Mouse (Mus musculus): Measurements from ENCODE around the gene Pip5k1c. TPM values are rescaled to one million over a fixed set of nuclear protein-coding genes. Genes with fewer than 3 reads are reported as not detected.

The Pip5k1c gene
- polyA plus RNA-seq, 1 experiment from 2014 or later: 13.2 TPM

DNA sequence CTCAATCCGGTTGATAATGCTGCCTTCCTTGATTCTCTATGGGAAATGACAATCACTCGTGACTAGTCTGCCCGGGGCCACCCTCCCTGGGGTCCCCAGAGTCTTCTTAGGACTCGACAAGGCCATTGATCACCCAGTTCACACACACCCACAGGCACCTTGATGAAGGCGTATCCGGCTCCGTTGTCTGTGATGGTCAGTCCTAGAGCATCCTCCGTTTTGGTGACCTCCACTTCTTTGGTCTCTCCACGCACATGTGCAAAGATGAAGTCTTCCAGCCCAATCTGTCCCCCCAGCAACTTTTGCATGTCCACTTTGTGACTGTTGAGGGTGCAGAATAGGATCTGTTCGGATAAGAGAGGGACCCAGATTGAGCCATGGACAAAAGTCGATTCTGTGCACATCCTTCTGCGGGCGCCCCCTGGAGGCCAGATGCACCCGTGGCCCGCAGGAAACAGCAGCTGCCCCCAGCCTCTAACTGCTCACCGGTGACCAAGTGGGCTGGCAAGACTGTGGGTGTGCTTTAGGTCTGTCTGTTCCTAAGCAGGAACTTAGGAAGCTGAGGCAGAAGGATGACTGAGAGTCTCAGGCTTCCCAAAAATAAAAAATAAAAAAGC is 48.7 kb downstream of the Pip5k1c start:
- Histone ChIP-seq H3K9me3 (replicated peaks) (no peaks in the 10 kb centered on the region), H3K27ac (no peak overlapping the region), H3K4me1 (replicated peaks) (peaks cover 45% of the 10 kb centered on the region), H3K27me3 (peaks cover 66% of the 10 kb centered on the region), H3K4me3 (replicated peaks) (no peak overlapping the region), H3K9ac (no peak overlapping the region; the same call in 1 of the 2 replicates), H3K36me3 (no peaks in the 10 kb centered on the region), H3K4me2 (no peak overlapping the region)
- ATAC-seq (ENCODE audit: low read depth): no peak
- 30% methylated on average over 16 of the region's 16 CpGs for WGBS (ENCODE audit: insufficient replicate concordance)
- peak; percentile 48 for DNase-seq

DNA sequence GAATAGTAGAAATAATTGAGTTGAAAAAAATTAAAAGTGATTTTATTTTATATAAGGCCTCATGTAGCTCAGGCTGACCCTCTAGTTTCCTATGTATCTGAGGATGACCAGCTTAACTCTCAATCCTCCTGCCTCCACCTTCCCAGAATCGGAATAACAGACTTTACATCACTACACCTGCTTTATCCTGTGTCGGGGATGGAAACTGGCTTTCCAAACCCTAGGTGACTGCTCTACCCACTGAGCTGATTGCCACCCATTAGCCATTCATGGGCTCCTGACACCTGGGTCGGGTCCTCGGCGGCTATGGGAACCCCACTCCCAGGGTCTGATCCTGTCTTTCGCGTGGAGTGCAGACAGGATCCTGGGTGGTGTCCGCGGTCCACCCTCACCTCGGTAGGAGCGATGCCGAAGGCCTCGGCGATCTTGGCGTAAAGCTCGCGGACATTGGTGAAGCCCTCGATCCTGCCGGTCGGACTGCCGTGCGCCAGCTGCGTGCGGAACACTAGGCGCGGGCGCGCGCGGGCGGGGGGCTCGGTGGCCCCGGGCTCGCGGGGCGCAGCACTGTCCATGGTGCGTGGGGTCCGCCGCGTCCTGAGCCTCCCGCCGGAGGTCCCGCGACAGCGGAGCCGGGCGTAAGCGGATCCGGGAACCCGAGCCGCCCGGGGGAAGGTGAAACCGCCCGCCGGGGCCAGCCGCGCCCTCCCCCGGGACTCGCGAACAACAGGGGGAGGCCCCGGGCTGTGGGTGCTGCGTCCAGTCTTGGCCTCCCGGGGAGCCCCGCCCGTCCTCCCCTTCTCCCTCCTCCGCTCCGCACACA is 50.1 kb downstream of the Pip5k1c start, which contains the start of gene Gipc3:
Gipc3 (minus strand) TSS at position 581 of the 820 bp plus-strand sequence.
- Histone ChIP-seq H3K4me3 (replicated peaks) (peak within 1 kb of the TSS; percentile 57), H3K36me3 (peaks cover 4% of the 10 kb centered on the region; the same call in 1 of the 2 replicates), H3K27ac (no peak within 1 kb of the TSS), H3K4me1 (replicated peaks) (peaks cover 58% of the 10 kb centered on the region), H3K27me3 (peaks cover 56% of the 10 kb centered on the region), H3K4me2 (peak within 1 kb of the TSS; percentile 69), H3K9ac (peak within 1 kb of the TSS; percentile 58), H3K9me3 (replicated peaks) (no peaks in the 10 kb centered on the region)
- WGBS (ENCODE audit: insufficient replicate concordance): 4% methylated on average over 66 of the region's 67 CpGs
- ATAC-seq (ENCODE audit: low read depth): no peak
- DNase-seq: no peak

DNA sequence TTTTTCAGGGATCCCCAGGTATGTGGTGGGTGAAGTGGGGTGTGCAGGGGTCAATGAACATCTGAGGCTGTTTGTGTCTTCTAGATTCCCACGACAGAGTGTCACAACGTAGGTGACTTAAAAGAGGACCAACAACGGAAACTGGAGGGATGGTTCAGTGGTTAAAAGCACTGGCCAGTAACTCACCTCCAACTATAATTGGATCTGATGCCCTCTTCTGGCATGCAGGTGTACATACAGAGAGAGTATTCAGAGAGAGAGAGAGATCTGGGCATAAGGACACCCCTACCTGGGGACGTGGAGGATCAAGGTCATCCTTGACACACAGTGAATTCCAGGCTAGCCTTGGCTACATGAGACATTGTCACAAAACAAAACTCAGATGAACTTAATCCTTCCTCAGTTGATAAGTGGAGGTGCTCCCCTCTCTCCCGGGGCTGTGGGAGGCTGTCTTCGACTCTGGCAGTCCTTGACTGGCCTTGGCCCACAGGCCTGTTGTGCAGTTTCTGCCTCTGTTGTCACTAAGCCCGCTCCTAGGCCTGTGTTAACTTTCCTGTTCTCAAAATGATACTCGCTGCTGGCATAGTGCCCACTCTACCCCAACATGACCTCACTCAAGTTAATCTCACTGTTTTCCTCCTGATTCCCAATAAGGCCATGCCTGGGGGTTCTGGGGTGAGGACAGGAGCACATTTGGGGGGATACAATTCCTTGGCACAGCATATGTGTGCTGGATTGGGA is 51.8 kb downstream of the Pip5k1c start:
- DNase-seq: no peak
- H3K4me3 ChIP-seq (replicated peaks): no peak overlapping the region
- peaks cover 51% of the 10 kb centered on the region for H3K27me3 ChIP-seq

DNA sequence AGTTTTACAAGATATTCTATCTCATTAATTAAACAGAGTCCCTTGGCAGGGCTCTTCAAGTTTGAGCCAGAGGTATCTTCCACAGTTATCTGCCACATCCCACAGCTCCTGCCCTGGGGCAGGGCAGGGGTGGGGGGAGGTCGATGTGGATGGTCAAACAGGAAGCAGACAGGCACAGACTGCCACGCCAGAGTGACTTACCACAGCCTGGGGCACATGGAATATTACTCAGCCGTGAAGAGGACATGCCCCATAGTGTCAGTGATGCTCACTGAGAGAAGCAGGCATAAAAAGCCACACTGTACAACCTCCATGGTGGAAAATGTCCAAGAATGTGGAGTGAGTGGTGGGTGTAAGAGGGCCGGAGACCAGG is 52.4 kb downstream of the Pip5k1c start:
- no peak overlapping the region for H3K9ac ChIP-seq
- WGBS (ENCODE audit: insufficient replicate concordance): 53% methylated on average over 4 of the region's 4 CpGs
- peaks cover 14% of the 10 kb centered on the region for H3K36me3 ChIP-seq
- DNase-seq (no peak), ATAC-seq (ENCODE audit: low read depth) (no peak)
- peaks cover 51% of the 10 kb centered on the region for H3K27me3 ChIP-seq
- H3K4me2 ChIP-seq: no peak overlapping the region
- no peaks in the 10 kb centered on the region for H3K9me3 ChIP-seq (replicated peaks)
- peaks cover 72% of the 10 kb centered on the region for H3K4me1 ChIP-seq (replicated peaks)
- no peak overlapping the region for H3K27ac ChIP-seq
- H3K4me3 ChIP-seq (replicated peaks): no peak overlapping the region

More for the DNA sequence above, 51.8 kb downstream of the Pip5k1c start:
- H3K9ac ChIP-seq: no peak overlapping the region
- no peak overlapping the region for H3K27ac ChIP-seq
- H3K36me3 ChIP-seq: peaks cover 14% of the 10 kb centered on the region
- no peak overlapping the region for H3K4me2 ChIP-seq
- H3K4me1 ChIP-seq (replicated peaks): peaks cover 71% of the 10 kb centered on the region
- H3K9me3 ChIP-seq (replicated peaks): no peaks in the 10 kb centered on the region
- ATAC-seq (ENCODE audit: low read depth): no peak
- whole genome bisulfite sequencing (ENCODE audit: insufficient replicate concordance): 44% methylated on average over 8 of the region's 8 CpGs

GRCm38 (mm10) chr10:81346453-81347067 is 53.8 kb downstream of the Pip5k1c start:
- no peaks in the 10 kb centered on the region for H3K9me3 ChIP-seq (replicated peaks)
- H3K36me3 ChIP-seq: peaks cover 14% of the 10 kb centered on the region
- peak overlapping the region; percentile 66 for H3K9ac ChIP-seq
- DNase-seq: peak; percentile 69
- ATAC-seq (ENCODE audit: low read depth): peak; percentile 12; the same call in 1 of the 2 replicates
- H3K4me1 ChIP-seq (replicated peaks): peaks cover 65% of the 10 kb centered on the region
- H3K27me3 ChIP-seq: peaks cover 45% of the 10 kb centered on the region
- 15% methylated on average over 54 of the region's 55 CpGs for WGBS (ENCODE audit: insufficient replicate concordance)
- peak overlapping the region; percentile 54 for H3K27ac ChIP-seq
- H3K4me3 ChIP-seq (replicated peaks): peak overlapping the region; percentile 42
- peak overlapping the region; percentile 71 for H3K4me2 ChIP-seq

- Histone ChIP-seq H3K27ac (peak overlapping the region; percentile 93), H3K27me3 (peaks cover 20% of the 10 kb centered on the region), H3K36me3 (peaks cover 14% of the 10 kb centered on the region), H3K4me1 (replicated peaks) (peaks cover 68% of the 10 kb centered on the region), H3K9ac (peak overlapping the region; percentile 96), H3K4me2 (peak overlapping the region; percentile 98), H3K4me3 (replicated peaks) (peak overlapping the region; percentile 90), H3K9me3 (replicated peaks) (no peaks in the 10 kb centered on the region)
- 6% methylated on average over 12 of the region's 12 CpGs for WGBS (ENCODE audit: insufficient replicate concordance)
- ATAC-seq (ENCODE audit: low read depth): peak; percentile 45
- DNase-seq: peak; percentile 79
Observed at GRCm38 (mm10) chr10:81349146-81349545, 56.4 kb downstream of the Pip5k1c start.

GRCm38 (mm10) chr10:81349961-81350350 is 57.2 kb downstream of the Pip5k1c start:
- no peak for DNase-seq
- H3K4me1 ChIP-seq (replicated peaks): peaks cover 76% of the 10 kb centered on the region

DNA sequence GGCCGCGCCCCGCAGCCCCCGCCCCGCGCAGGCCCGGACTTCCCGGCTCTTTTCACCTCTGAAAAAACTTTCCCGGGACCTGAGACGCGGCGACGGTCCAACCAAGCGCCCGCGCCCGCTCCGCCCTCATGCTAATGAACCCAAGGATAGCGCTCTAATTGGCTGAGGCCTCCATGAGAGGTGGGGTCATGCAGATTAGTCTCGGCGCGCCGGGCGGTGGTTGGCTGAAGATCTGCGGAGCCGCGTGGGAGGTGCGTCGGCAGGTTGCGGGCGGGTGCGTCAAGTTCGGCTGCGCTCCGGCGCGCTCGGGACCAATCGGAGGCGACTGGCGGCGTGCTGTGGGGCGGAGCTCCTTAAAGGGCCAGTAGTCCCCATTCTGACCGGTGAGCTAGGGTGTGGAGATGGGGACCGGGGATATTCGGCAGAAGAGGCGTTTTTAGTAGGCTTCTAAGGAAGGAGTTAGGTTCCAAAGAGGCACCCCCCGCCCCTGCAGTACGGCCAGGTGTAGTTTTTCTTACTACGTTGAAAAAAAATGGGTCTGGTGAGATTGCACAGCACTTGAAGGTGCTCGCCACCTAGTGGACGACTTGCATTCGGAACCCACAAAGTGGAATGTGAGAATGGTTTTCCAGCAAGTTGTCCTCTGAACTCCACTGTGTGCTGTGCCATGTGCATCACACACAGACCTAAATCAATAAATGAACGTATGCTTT is 57.7 kb downstream of the Pip5k1c start, which contains the start of gene Hmg20b:
Hmg20b (minus strand) TSS at position 130 of the 713 bp plus-strand sequence.
- Histone ChIP-seq H3K36me3 (peaks cover 14% of the 10 kb centered on the region), H3K27me3 (peaks cover 7% of the 10 kb centered on the region), H3K9ac (peak within 1 kb of the TSS; percentile 96), H3K4me2 (peak within 1 kb of the TSS; percentile 98), H3K4me3 (replicated peaks) (peak within 1 kb of the TSS; percentile 90), H3K27ac (peak within 1 kb of the TSS; percentile 93), H3K4me1 (replicated peaks) (peaks cover 82% of the 10 kb centered on the region), H3K9me3 (replicated peaks) (no peaks in the 10 kb centered on the region)
- WGBS (ENCODE audit: insufficient replicate concordance): under 1% methylated on average over 54 of the region's 54 CpGs
- ATAC-seq (ENCODE audit: low read depth) (peak; percentile 90), DNase-seq (peak; percentile 99)

More at GRCm38 (mm10) chr10:81349961-81350350, 57.2 kb downstream of the Pip5k1c start:
- Histone ChIP-seq H3K4me2 (peak overlapping the region; percentile 98), H3K36me3 (peaks cover 14% of the 10 kb centered on the region), H3K9me3 (replicated peaks) (no peaks in the 10 kb centered on the region), H3K27ac (peak overlapping the region; percentile 93), H3K4me3 (replicated peaks) (peak overlapping the region; percentile 90), H3K27me3 (peaks cover 12% of the 10 kb centered on the region), H3K9ac (peak overlapping the region; percentile 96)
- under 1% methylated on average over 29 of the region's 29 CpGs for WGBS (ENCODE audit: insufficient replicate concordance)
- peak; percentile 1 for ATAC-seq (ENCODE audit: low read depth)

DNA sequence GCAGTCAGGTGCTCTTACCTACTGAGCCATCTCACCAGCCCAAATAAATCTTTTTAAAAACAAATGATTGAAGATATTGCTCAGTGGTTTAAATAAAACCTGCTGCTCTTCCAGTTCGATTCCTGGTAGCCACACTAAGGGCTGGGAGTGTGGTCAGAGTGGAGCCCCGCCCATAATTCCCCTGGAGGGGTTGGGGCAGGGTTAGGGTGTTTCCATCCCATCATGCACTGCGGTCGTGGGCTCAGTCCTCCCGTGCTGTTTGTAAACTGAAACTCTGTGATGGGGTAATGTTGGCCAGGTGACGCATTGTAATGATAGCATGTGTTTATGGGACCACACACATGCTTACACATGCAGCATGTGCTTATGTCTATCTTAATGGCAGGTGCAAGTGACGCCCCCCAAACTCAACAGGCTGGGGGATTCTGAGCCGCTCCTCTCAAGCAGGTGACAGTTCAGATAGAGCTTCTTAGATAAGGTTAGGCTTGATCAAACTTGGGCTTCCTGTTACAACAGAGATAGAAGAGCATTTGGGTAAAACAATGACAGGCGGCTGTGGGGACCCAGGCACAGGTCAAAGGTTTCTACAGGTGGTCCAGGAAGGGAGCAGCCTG is 59.0 kb downstream of the Pip5k1c start:
- peaks cover 86% of the 10 kb centered on the region for H3K4me1 ChIP-seq (replicated peaks)
- H3K27ac ChIP-seq: peak overlapping the region; percentile 88
- no peaks in the 10 kb centered on the region for H3K9me3 ChIP-seq (replicated peaks)
- no peaks in the 10 kb centered on the region for H3K27me3 ChIP-seq
- H3K4me2 ChIP-seq: peak overlapping the region; percentile 68
- 6% methylated on average over 9 of the region's 9 CpGs for WGBS (ENCODE audit: insufficient replicate concordance)
- H3K9ac ChIP-seq: peak overlapping the region; percentile 60
- H3K36me3 ChIP-seq: peaks cover 14% of the 10 kb centered on the region
- DNase-seq (peak; percentile 83), ATAC-seq (ENCODE audit: low read depth) (peak; percentile 23; the same call in 1 of the 2 replicates)
- H3K4me3 ChIP-seq (replicated peaks): peak overlapping the region; percentile 59

All from liver, embryonic 13.5 days (tissue).